Mouse (Mus musculus): ENCODE results near the gene Map4k4. TPM values are rescaled to one million over a fixed set of nuclear protein-coding genes. Genes with fewer than 3 reads are reported as not detected.

The Map4k4 gene
- polyA plus RNA-seq (2012; rRNA removed), result 395 and 460 TPM in 2 replicates

DNA sequence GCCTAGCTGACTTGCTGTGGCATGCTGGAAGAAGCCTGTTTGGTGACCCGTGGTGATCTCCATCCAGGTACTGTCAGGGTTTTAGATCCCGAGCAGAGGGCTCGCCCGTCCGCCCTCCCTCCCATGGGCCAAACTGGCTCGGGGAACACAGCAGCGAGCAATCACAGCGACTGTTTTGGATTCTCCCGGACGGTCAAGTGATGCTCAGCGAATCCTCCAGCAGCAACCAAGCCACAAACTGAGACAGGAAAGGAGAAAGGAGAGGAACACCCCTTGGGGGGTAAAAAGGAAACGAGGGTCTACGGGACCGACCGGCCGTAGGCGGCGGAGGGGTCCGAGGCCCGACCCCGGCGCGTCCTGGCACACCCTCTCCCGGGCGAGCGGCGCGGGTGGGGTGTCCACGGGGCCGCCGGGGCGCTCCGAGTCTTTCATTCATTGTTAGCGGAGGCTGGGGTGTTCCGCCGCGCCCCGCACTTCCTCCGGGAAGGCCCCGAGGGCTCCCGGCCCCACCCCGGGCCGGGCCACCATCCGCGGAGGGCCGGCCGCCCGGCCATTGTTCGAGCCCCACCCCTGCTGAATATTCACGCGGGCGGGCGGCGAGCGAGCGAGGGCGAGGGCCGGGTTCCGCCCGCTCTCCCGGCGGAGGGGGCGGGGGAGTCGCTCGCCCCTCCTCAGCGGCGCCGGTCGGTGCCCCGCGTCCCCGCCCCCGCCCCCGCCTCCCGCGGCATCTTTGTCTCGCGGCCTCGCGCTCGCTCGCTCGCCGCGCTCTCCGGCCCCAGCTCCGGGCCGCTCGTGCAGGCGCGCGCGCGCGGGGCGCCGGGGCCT, at the start of gene Map4k4:
Gene Map4k4, plus strand, starts transcription at position 733 of the 825 bp plus-strand sequence.

GRCm38 (mm10) chr1:40073779-40074178, 173.1 kb downstream of the Map4k4 start, which contains the start of gene Il1r2:
Gene Il1r2 (plus strand): TSS chr1:40074079.

Other genes starting within 250 kb of the Map4k4 start
- 1.8 and 2.4 TPM in 2 replicates for gene Creg2, start 249.4 kb upstream of the Map4k4 start, polyA plus RNA-seq (2012; rRNA removed)
- gene Rfx8, start 179.9 kb upstream of the Map4k4 start, polyA plus RNA-seq (2012; rRNA removed), result 0.25 and 0.75 TPM in 2 replicates
- gene Gm3646, start 95.6 kb upstream of the Map4k4 start, polyA plus RNA-seq (2012; rRNA removed), result not detected in 2 replicates
- gene Il1r2, start 173.2 kb downstream of the Map4k4 start, polyA plus RNA-seq (2012; rRNA removed), result 0.20 and 0.26 TPM in 2 replicates